Mouse (Mus musculus) midbrain, embryonic 15.5 days (tissue): ENCODE measurements around the gene Nipsnap1. TPM values are rescaled to one million over a fixed set of nuclear protein-coding genes. Genes with fewer than 3 reads are reported as not detected.

ENCODE experiments used
- ATAC-seq: fragments of 200-750 bp; cut with Nextera tagmentation; replicated peaks from 2 replicates; pipeline ENCODE4 v1.8.0; 2017; ENCODE audit warnings: moderate TSS enrichment
- H3K27ac ChIP-seq: fragments of 300-500 bp; sonication (generic); 2 replicates; pipeline ENCODE4 v1.5.1; 2015; ENCODE audit warnings: mild to moderate bottlenecking, inconsistent platforms
- H3K27me3 ChIP-seq: fragments of 300-500 bp; sonication (generic); replicated peaks from 2 replicates; pipeline ENCODE4 v1.6.1; 2015; ENCODE audit warnings: inconsistent platforms
- H3K36me3 ChIP-seq: fragments of 300-500 bp; sonication (generic); replicated peaks from 2 replicates; pipeline ENCODE4 v1.6.1; 2015; ENCODE audit warnings: inconsistent platforms
- H3K4me1 ChIP-seq: fragments of 300-500 bp; sonication (generic); 2 replicates; pipeline ENCODE4 v1.6.1; 2015; ENCODE audit warnings: inconsistent platforms
- H3K4me2 ChIP-seq: fragments of 300-500 bp; sonication (generic); 2 replicates; pipeline ENCODE4 v1.6.1; 2015; ENCODE audit warnings: inconsistent platforms, mild to moderate bottlenecking, moderate library complexity
- H3K4me3 ChIP-seq: fragments of 300-500 bp; sonication (generic); 2 replicates; pipeline ENCODE4 v1.5.1; 2015; ENCODE audit warnings: mild to moderate bottlenecking, inconsistent platforms
- H3K9ac ChIP-seq: fragments of 300-500 bp; sonication (generic); 2 replicates; pipeline ENCODE4 v1.6.1; 2015; ENCODE audit warnings: mild to moderate bottlenecking, inconsistent platforms
- H3K9me3 ChIP-seq: fragments of 300-500 bp; sonication (generic); 2 replicates; pipeline ENCODE4 v1.6.1; 2016; ENCODE audit warnings: inconsistent platforms
- WGBS: fragments of 180-500 bp; shearing (Covaris S2); methylation state at CpG from one replicate; pipeline ENCODE4 v1.1.7; 2015; ENCODE audit warnings: mixed read lengths; 5-methylcytosine and 5-hydroxymethylcytosine counted together
- microRNA-seq: library from miRNA; unstranded; fragments of <30 nt; microRNA quantifications from one replicate; pipeline ENCODE4, GENCODE M21; 2016
- polyA plus RNA-seq: library from polyadenylated mRNA; unstranded; fragments of >200 nt; fragmentation: Nextera tagmentation; extraction: Ambion mirVana; gene quantifications from 2 replicates; pipeline ENCODE4 v1.2.1, GENCODE M21; 2015

Nipsnap1 gene
- polyA plus RNA-seq, 1 experiment from 2014 or later = 152 TPM

- Histone ChIP-seq H3K9me3 (no peaks in the 10 kb centered on the region), H3K9ac (no peak overlapping the region), H3K27me3 (no peaks in the 10 kb centered on the region), H3K27ac (peak overlapping the region; percentile 59), H3K4me2 (no peak overlapping the region), H3K36me3 (peaks cover 29% of the 10 kb centered on the region; the same call in 1 of the 2 replicates), H3K4me1 (peaks cover 8% of the 10 kb centered on the region), H3K4me3 (no peak overlapping the region)
- 0 out of 2 replicates have a peak, but pooled peaks have one; percentile 54 for ATAC-seq
- WGBS = 47% methylated on average over 1 of the region's 1 CpGs
These were observed 57.4 kb downstream of the Nipsnap1 start for GRCm38 (mm10) chr11:4931009-4931601.

- H3K4me2 ChIP-seq = no peak overlapping the region
- no peak overlapping the region for H3K27ac ChIP-seq
- H3K9me3 ChIP-seq = no peaks in the 10 kb centered on the region
- H3K36me3 ChIP-seq = no peaks in the 10 kb centered on the region
- no peak for ATAC-seq
- H3K4me1 ChIP-seq = peaks cover under 1% of the 10 kb centered on the region; the same call in 1 of the 2 replicates
- no peaks in the 10 kb centered on the region for H3K27me3 ChIP-seq
- no peak overlapping the region for H3K4me3 ChIP-seq
- no peak overlapping the region for H3K9ac ChIP-seq
- 82% methylated on average over 5 of the region's 5 CpGs for WGBS
These were observed 62.5 kb downstream of the Nipsnap1 start for GRCm38 (mm10) chr11:4936243-4936642.

Small RNA genes lying within 50 kb of the gene (microRNA-seq; reads per million reads assigned to microRNA genes)
- gene Mir6918 = 1.1 reads per million

Other genes with a start within 250 kb of the Nipsnap1 start
- gene Ascc2, start 236.2 kb upstream of the Nipsnap1 start, polyA plus RNA-seq = 23.1 and 24.4 TPM in 2 replicates
- gene Uqcr10, start 169.6 kb upstream of the Nipsnap1 start, polyA plus RNA-seq = 556 and 560 TPM in 2 replicates
- 57.0 and 59.1 TPM in 2 replicates for gene Zmat5, start 169.3 kb upstream of the Nipsnap1 start, polyA plus RNA-seq
- 1.8 and 2.2 TPM in 2 replicates for gene Cabp7, start 127.2 kb upstream of the Nipsnap1 start, polyA plus RNA-seq
- gene Nf2, start 24.4 kb upstream of the Nipsnap1 start, polyA plus RNA-seq = 63.6 and 66.8 TPM in 2 replicates
- gene Thoc5, start 21.4 kb downstream of the Nipsnap1 start, polyA plus RNA-seq = 58.2 and 59.7 TPM in 2 replicates
- 3.6 and 3.9 TPM in 2 replicates for gene Nefh, start 74.1 kb downstream of the Nipsnap1 start, polyA plus RNA-seq
- 110 and 113 TPM in 2 replicates for gene Ap1b1, start 112.9 kb downstream of the Nipsnap1 start, polyA plus RNA-seq
- 0.77 and 1.3 TPM in 2 replicates for gene Rasl10a, start 184.2 kb downstream of the Nipsnap1 start, polyA plus RNA-seq
- gene Gas2l1, start 191.4 kb downstream of the Nipsnap1 start, polyA plus RNA-seq = 25.2 and 26.1 TPM in 2 replicates
- gene Rhbdd3, start 225.0 kb downstream of the Nipsnap1 start, polyA plus RNA-seq = 49.5 and 55.4 TPM in 2 replicates
- gene Ewsr1, start 225.3 kb downstream of the Nipsnap1 start, polyA plus RNA-seq = 635 and 653 TPM in 2 replicates